Mouse (Mus musculus) heart, postnatal 0 days (tissue): ENCODE results near the gene Stat6. TPM values are rescaled to one million over a fixed set of nuclear protein-coding genes. Genes with fewer than 3 reads are reported as not detected.

Source experiments
- ATAC-seq: fragments of 200-750 bp; cut with Nextera tagmentation; 2 replicates; pipeline ENCODE4 v1.8.0; 2017; ENCODE audit warnings: low read depth, moderate number of reproducible peaks, moderate library complexity; ENCODE audit not compliant: insufficient read depth
- DNase-seq: peaks from one replicate; pipeline ENCODE4 v3.0.0-alpha.2; 2016; ENCODE audit warnings: low spot score
- H3K27ac ChIP-seq: fragments of 300-500 bp; sonication (generic); 2 replicates; pipeline ENCODE4 v1.5.1; 2014; ENCODE audit warnings: low read depth, mild to moderate bottlenecking
- H3K27me3 ChIP-seq: fragments of 300-500 bp; sonication (generic); 2 replicates; pipeline ENCODE4 v1.6.1; 2014; ENCODE audit warnings: low read length, mixed read lengths; ENCODE audit not compliant: control insufficient read depth, insufficient read depth
- H3K36me3 ChIP-seq: fragments of 300-500 bp; sonication (generic); replicated peaks from 2 replicates; pipeline ENCODE4 v1.6.1; 2014; ENCODE audit warnings: low read length, mixed read lengths; ENCODE audit not compliant: control insufficient read depth, insufficient read depth
- H3K4me1 ChIP-seq: fragments of 300-500 bp; sonication (generic); 2 replicates; pipeline ENCODE4 v1.6.1; 2014; ENCODE audit warnings: antibody characterized with exemption; ENCODE audit not compliant: control insufficient read depth, insufficient read depth
- H3K4me2 ChIP-seq: fragments of 300-500 bp; sonication (generic); 2 replicates; pipeline ENCODE4 v1.6.1; 2014; ENCODE audit warnings: low read depth, mild to moderate bottlenecking, low read length, moderate library complexity
- H3K4me3 ChIP-seq: fragments of 300-500 bp; sonication (generic); 2 replicates; pipeline ENCODE4 v1.5.1; 2014; ENCODE audit warnings: low read depth, low read length
- H3K9ac ChIP-seq: fragments of 300-500 bp; sonication (generic); replicated peaks from 2 replicates; pipeline ENCODE4 v1.6.1; 2014; ENCODE audit warnings: low read depth, low read length, mixed read lengths
- H3K9me3 ChIP-seq: fragments of 300-500 bp; sonication (generic); replicated peaks from 2 replicates; pipeline ENCODE4 v1.6.1; 2016; ENCODE audit warnings: low read length; ENCODE audit not compliant: control insufficient read depth
- CTCF ChIP-seq: IDR thresholded peaks from 2 replicates; pipeline ENCODE4 v1.5.1; 2016; ENCODE audit warnings: antibody characterized with exemption, control low read depth, low read depth
- EP300 ChIP-seq: IDR thresholded peaks from 2 replicates; pipeline ENCODE4 v1.6.1; 2016; ENCODE audit warnings: antibody characterized with exemption, low read depth
- WGBS: fragments of 180-500 bp; shearing (Covaris S2); extraction: QIAGEN DNeasy Blood & Tissue Kit; methylation state at CpG from one replicate; pipeline ENCODE4 v1.1.7; 2014; 5-methylcytosine and 5-hydroxymethylcytosine counted together
- polyA plus RNA-seq: library from polyadenylated mRNA; unstranded; fragments of >200 nt; fragmentation: Nextera tagmentation; extraction: Ambion mirVana; gene quantifications from 2 replicates; pipeline ENCODE4 v1.2.1, GENCODE M21; 2015
- total RNA-seq: library from RNA; depleted of rRNA; stranded (reverse); fragments of >200 nt; gene quantifications from 2 replicates; pipeline ENCODE4 v1.2.3, GENCODE M21; 2014; ENCODE audit warnings: low replicate concordance

Gene Stat6
- total and polyA plus RNA-seq, 2 experiments from 2014 or later, result 24.6 to 42.3 TPM

DNA sequence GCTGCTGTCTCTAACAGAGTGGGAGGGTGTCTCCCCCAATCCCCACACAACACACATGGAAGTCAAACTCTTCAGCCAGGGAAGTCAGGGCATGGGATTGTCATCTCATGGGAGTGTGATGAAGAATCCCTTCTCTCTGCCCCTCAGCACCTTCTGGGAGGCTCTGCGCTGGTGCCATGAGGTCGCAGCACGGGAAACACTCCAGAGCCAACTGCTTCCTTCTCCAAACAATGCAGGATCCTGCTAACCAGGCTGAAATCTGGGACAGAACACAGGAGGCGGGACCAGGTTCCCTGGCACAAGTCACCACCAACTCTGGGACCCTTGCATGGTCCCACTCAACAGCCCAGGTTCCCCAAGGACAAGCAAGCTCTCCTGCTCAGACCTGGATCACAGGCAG, 25.5 kb upstream of the Stat6 start:
- Histone ChIP-seq H3K36me3 (no peaks in the 10 kb centered on the region), H3K9me3 (no peaks in the 10 kb centered on the region), H3K4me2 (no peak overlapping the region), H3K27ac (no peak overlapping the region), H3K9ac (no peak overlapping the region), H3K4me3 (no peak overlapping the region), H3K27me3 (no peaks in the 10 kb centered on the region), H3K4me1 (peaks cover 16% of the 10 kb centered on the region)
- 41% methylated on average over 4 of the region's 4 CpGs for WGBS
- no peak for DNase-seq
- ATAC-seq, result no peak
- TF ChIP-seq EP300 (no peak), CTCF (no peak)

DNA sequence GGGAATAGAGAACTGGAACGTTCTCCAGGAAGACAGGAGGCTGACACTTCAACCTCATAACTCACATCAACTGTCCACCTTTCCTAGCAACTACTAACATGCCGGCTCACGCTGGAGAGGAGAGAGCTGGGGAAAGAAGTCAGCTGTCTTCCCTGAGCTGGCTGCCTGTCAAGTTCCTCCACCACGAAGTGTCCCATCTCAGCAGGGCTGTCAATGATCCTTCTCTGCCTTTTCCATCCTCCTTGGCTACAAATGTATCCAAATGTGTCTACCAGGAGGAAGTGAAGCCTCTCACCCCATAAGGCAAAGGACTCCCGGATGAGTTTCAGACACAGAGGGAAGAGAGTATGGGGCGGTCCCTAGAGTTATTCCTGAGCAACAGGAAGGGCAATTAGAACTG, 24.6 kb upstream of the Stat6 start:
- H3K4me3 ChIP-seq, result no peak overlapping the region
- DNase-seq (no peak), ATAC-seq (no peak)
- H3K9ac ChIP-seq, result no peak overlapping the region; the same call in 1 of the 2 replicates
- WGBS, result 35% methylated on average over 6 of the region's 6 CpGs
- H3K36me3 ChIP-seq, result no peaks in the 10 kb centered on the region
- no peaks in the 10 kb centered on the region for H3K27me3 ChIP-seq
- H3K9me3 ChIP-seq, result no peaks in the 10 kb centered on the region
- H3K4me1 ChIP-seq, result peaks cover 16% of the 10 kb centered on the region
- H3K27ac ChIP-seq, result no peak overlapping the region
- TF ChIP-seq EP300 (no peak), CTCF (no peak)
- peak overlapping the region; percentile 85; the same call in 1 of the 2 replicates for H3K4me2 ChIP-seq

DNA sequence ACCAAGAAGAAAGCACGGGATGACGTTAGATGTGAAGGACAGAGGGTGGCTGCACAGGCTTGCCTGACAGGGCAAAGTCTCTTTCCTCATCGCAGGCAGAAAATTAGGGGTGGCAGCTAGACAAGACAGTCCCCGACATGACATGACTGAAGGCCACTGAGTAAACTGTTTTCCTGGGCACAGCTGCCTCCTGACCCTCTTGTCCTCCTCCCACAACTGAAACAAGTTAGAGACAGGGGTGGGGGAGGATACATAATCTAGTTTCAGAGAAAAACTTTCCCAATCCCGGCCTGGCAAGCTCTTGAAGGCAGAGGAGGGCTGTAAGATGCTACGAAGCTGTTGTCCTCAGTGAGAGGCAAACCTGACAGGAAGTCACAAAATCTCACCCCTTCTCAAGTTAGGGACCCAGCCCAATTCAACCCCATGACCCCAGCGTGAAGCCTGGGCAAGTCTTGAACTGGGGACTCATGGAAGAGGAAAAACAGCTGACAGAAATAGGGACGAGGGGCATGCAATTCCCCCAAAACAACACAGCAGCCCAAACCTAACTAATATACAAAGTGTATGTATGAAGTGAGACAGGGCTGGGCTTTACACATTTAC, 23.6 kb upstream of the Stat6 start:
- Histone ChIP-seq H3K4me2 (peak overlapping the region; percentile 85), H3K9ac (peak overlapping the region; percentile 46), H3K36me3 (no peaks in the 10 kb centered on the region), H3K27me3 (no peaks in the 10 kb centered on the region), H3K9me3 (no peaks in the 10 kb centered on the region), H3K27ac (peak overlapping the region; percentile 78; the same call in 1 of the 2 replicates), H3K4me1 (peaks cover 16% of the 10 kb centered on the region), H3K4me3 (peak overlapping the region; percentile 60)
- WGBS, result 47% methylated on average over 8 of the region's 8 CpGs
- DNase-seq (no peak), ATAC-seq (no peak)
- TF ChIP-seq EP300, result no peak
- TF ChIP-seq CTCF, result no peak

DNA sequence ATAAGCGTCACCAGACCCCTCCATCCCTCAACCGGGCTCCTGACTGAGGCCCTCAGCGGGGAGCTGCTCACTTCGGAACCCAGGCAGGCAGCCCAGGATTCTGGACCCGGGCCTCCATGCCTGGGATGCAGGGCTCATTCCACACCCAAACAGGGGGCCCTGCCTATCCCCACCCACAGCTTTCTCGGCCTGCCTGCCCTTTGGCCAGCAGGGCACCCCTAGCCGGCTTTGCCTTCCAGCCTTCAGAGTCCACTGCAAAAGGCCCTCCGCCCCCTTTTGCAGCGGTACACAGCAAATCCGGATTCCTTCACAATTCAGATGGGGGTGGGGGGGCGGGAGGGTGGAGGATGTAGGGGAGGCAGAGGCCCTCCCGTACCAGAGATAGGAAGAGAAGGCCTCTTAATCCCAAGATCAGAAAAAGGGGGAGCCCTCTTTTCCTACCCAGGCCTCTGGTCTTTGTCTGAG, 22.8 kb upstream of the Stat6 start:
- H3K27ac ChIP-seq, result peak overlapping the region; percentile 78
- 18% methylated on average over 12 of the region's 12 CpGs for WGBS
- H3K9me3 ChIP-seq, result no peaks in the 10 kb centered on the region
- TF ChIP-seq EP300 (no peak), CTCF (no peak)
- H3K4me1 ChIP-seq, result peaks cover 15% of the 10 kb centered on the region
- DNase-seq (no peak), ATAC-seq (no peak)
- H3K36me3 ChIP-seq, result no peaks in the 10 kb centered on the region
- no peaks in the 10 kb centered on the region for H3K27me3 ChIP-seq
- H3K4me2 ChIP-seq, result peak overlapping the region; percentile 85
- peak overlapping the region; percentile 58 for H3K9ac ChIP-seq
- H3K4me3 ChIP-seq, result peak overlapping the region; percentile 60

DNA sequence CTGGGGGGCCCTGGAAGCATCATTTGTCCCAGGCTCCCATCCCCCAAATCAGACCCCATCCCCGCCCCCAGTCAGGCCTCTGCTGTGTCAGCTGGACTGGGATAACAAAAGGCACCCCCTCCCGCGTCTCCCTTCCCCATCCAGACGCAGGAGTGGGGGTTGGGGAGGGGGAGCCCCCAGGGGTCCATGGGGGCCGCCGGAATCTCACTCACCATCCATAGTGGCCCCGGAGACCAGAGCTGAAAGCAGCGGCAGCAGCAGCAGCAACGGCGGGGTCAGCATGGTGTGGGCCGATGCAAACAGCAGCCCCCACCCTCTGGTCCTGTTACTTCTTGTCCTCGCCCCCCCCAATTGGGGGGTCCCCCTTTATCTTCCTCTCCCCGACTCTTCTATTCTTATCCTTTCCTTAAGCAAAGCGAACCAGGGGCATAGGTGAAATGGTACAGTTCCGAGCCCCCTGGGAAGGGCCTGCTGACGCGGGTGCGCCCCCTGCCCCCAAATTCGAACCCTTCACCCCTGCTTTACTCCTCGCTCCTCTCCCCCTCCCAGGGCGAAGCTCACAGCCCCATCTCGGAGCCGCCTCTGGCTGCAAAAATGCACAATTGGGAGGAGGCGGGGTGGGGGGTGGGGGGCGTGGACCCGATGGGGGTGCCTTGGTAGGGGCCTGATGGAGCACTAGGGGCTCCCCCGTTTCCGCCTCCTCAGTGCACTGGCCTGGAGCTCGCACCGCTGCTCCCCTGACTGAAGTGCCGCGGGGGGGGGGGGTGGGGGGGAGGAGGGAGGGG, 22.2 kb upstream of the Stat6 start, which contains the start of gene Lrp1:
Gene Lrp1, minus strand, starts transcription at position 743 of the 785 bp plus-strand sequence.
- H3K27me3 ChIP-seq, result no peaks in the 10 kb centered on the region
- H3K9me3 ChIP-seq, result no peaks in the 10 kb centered on the region
- ATAC-seq (peak; percentile 19), DNase-seq (no peak)
- peak within 1 kb of the TSS; percentile 60 for H3K4me3 ChIP-seq
- H3K36me3 ChIP-seq, result no peaks in the 10 kb centered on the region
- TF ChIP-seq EP300 (no peak), CTCF (no peak)
- peak within 1 kb of the TSS; percentile 85 for H3K4me2 ChIP-seq
- H3K9ac ChIP-seq, result peak within 1 kb of the TSS; percentile 58
- H3K27ac ChIP-seq, result peak within 1 kb of the TSS; percentile 86
- H3K4me1 ChIP-seq, result peaks cover 10% of the 10 kb centered on the region
- 2% methylated on average over 25 of the region's 32 CpGs for WGBS
